Mouse (Mus musculus): ENCODE data around the gene Neu2.

DNA sequence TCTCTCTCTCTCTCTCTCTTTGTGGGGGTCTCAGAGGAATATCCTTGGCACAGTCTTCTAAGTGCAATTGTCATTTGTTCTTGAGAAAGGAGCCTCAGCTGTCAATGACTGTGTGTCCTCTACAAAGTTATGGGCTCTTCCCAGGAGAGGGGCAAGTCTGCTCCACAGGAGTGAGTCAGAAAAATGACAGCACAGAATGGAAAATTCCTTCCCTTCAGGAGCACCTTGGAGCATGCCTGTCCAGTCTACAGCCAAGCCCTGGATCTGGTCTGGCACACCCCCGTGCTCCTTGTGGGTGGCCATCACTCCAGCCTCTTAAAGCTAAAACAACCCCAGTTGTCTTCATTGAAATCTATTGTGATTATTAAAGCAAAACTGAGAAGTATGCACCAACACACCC is 11.8 kb downstream of the Neu2 start:
- TF ChIP-seq CTCF (IDR thresholded peaks at IDR 0.05; ENCODE audit: control insufficient read depth, insufficient read depth, low read length) = no peak
- TF ChIP-seq POLR2A (IDR thresholded peaks at IDR 0.05; ENCODE audit: borderline replicate concordance, control insufficient read depth, low read depth, low read length) = no peak
